Mouse (Mus musculus): ENCODE results near the gene Cops9. TPM values are rescaled to one million over a fixed set of nuclear protein-coding genes. Genes with fewer than 3 reads are reported as not detected.

Cops9 gene
- polyA plus RNA-seq, 1 experiment from 2014 or later: 240 TPM

GRCm38 (mm10) chr1:92634976-92635599, 6.7 kb downstream of the Cops9 start:
- in situ Hi-C loops (cut with MboI; ENCODE audit: low pct_unique_long_range_greater_than_20kb): no loop called here
- ChIA-PET POLR2A (no interaction called here), CTCF (interaction anchor here (0.9 kb wide), 1 partner anchor 20 kb away, joined by 3 read pairs; no protein-coding TSS in a partner anchor)
- no peak for TF ChIP-seq CTCF (IDR thresholded peaks at IDR 0.05)
- DNase-seq (ENCODE audit: low read depth, low spot score): no peak
- peaks cover 9% of the 10 kb centered on the region for H3K27me3 ChIP-seq
- no peak for ATAC-seq

- ChIA-PET CTCF (interaction anchor here (0.9 to 1.1 kb wide), 2 partner anchors 18 to 19 kb away, joined by 3 read pairs; no protein-coding TSS in a partner anchor), POLR2A (no interaction called here)
- no peak for TF ChIP-seq CTCF (IDR thresholded peaks at IDR 0.05)
- DNase-seq (ENCODE audit: low read depth, low spot score) (no peak), ATAC-seq (no peak)
- in situ Hi-C loops (cut with MboI; ENCODE audit: low pct_unique_long_range_greater_than_20kb): no loop called here
- H3K27me3 ChIP-seq: peaks cover 13% of the 10 kb centered on the region
Measured at GRCm38 (mm10) chr1:92634569-92634968, 7.2 kb downstream of the Cops9 start.

GRCm38 (mm10) chr1:92633726-92634125, 8.1 kb downstream of the Cops9 start:
- DNase-seq (ENCODE audit: low read depth, low spot score): no peak
- no peak for TF ChIP-seq CTCF (IDR thresholded peaks at IDR 0.05)
- in situ Hi-C loops (cut with MboI; ENCODE audit: low pct_unique_long_range_greater_than_20kb): no loop called here
- ChIA-PET POLR2A (no interaction called here), CTCF (interaction anchor here (1.0 to 1.1 kb wide), 2 partner anchors 15 to 17 kb away, joined by 3 read pairs; partner anchors contain the start of gene Otos)
- ATAC-seq: no peak
- peaks cover 21% of the 10 kb centered on the region for H3K27me3 ChIP-seq

GRCm38 (mm10) chr1:92632948-92633347, 8.8 kb downstream of the Cops9 start:
- TF ChIP-seq CTCF (IDR thresholded peaks at IDR 0.05): no peak
- H3K27me3 ChIP-seq: peaks cover 28% of the 10 kb centered on the region
- DNase-seq (ENCODE audit: low read depth, low spot score) (no peak), ATAC-seq (no peak)
- in situ Hi-C loops (cut with MboI; ENCODE audit: low pct_unique_long_range_greater_than_20kb): no loop called here
- ChIA-PET POLR2A (no interaction called here), CTCF (no interaction called here)

GRCm38 (mm10) chr1:92632196-92632595, 9.6 kb downstream of the Cops9 start:
- DNase-seq (ENCODE audit: low read depth, low spot score) (no peak), ATAC-seq (no peak)
- ChIA-PET POLR2A (no interaction called here), CTCF (no interaction called here)
- peaks cover 36% of the 10 kb centered on the region for H3K27me3 ChIP-seq
- TF ChIP-seq CTCF (IDR thresholded peaks at IDR 0.05): no peak
- in situ Hi-C loops (cut with MboI; ENCODE audit: low pct_unique_long_range_greater_than_20kb): no loop called here

- in situ Hi-C loops (cut with MboI; ENCODE audit: low pct_unique_long_range_greater_than_20kb): no loop called here
- no peak for TF ChIP-seq CTCF (IDR thresholded peaks at IDR 0.05)
- ChIA-PET POLR2A (no interaction called here), CTCF (no interaction called here)
- ATAC-seq (no peak), DNase-seq (ENCODE audit: low read depth, low spot score) (no peak)
- H3K27me3 ChIP-seq: peaks cover 61% of the 10 kb centered on the region
Measured at GRCm38 (mm10) chr1:92628227-92628626, 13.6 kb downstream of the Cops9 start.

GRCm38 (mm10) chr1:92618360-92618759, 23.4 kb downstream of the Cops9 start:
- ChIA-PET POLR2A (no interaction called here), CTCF (no interaction called here)
- in situ Hi-C loops (cut with MboI; ENCODE audit: low pct_unique_long_range_greater_than_20kb): loop anchor here (25.0 kb wide), 1 partner anchor 656 kb away; no protein-coding TSS in a partner anchor
- no peak for ATAC-seq
- H3K27me3 ChIP-seq: peaks cover 2% of the 10 kb centered on the region
- TF ChIP-seq CTCF (IDR thresholded peaks at IDR 0.05): no peak
- no peak for DNase-seq (ENCODE audit: low read depth, low spot score)

- in situ Hi-C loops (cut with MboI; ENCODE audit: low pct_unique_long_range_greater_than_20kb): loop anchor here (25.0 kb wide), 1 partner anchor 655 kb away; no protein-coding TSS in a partner anchor
- TF ChIP-seq CTCF (IDR thresholded peaks at IDR 0.05): no peak
- POLR2A ChIA-PET: no interaction called here
- CTCF ChIA-PET: interaction anchor here (1.6 kb wide), 1 partner anchor 31 kb away, joined by 9 read pairs; the partner anchor contains the start of gene Otos
- ATAC-seq: no peak
- H3K27me3 ChIP-seq: no peaks in the 10 kb centered on the region
- no peak for DNase-seq (ENCODE audit: low read depth, low spot score)
Measured at GRCm38 (mm10) chr1:92617488-92617887, 24.3 kb downstream of the Cops9 start, which contains the start of gene Olfr12. Olfr12 (plus strand) TSS chr1:92617788.

GRCm38 (mm10) chr1:92616046-92616445, 25.7 kb downstream of the Cops9 start:
- ATAC-seq: peak; percentile 41
- ChIA-PET POLR2A (interaction anchor here (0.6 kb wide), 1 partner anchor 594 kb away, joined by 4 read pairs; no protein-coding TSS in a partner anchor), CTCF (interaction anchor here (0.8 to 3.5 kb wide), 3 partner anchors 18 to 218 kb away, joined by 3 to 9 read pairs (median 9); partner anchors contain the start of gene Otos)
- H3K27me3 ChIP-seq: no peaks in the 10 kb centered on the region
- DNase-seq (ENCODE audit: low read depth, low spot score): no peak
- in situ Hi-C loops (cut with MboI; ENCODE audit: low pct_unique_long_range_greater_than_20kb): loop anchor here (25.0 kb wide), 1 partner anchor 654 kb away; no protein-coding TSS in a partner anchor
- no peak for TF ChIP-seq CTCF (IDR thresholded peaks at IDR 0.05)

- ChIA-PET POLR2A (no interaction called here), CTCF (interaction anchor here (1.0 to 4.4 kb wide), 6 partner anchors 16 to 220 kb away, joined by 3 to 17 read pairs (median 7); partner anchors contain the start of genes Cops9 and Otos)
- DNase-seq (ENCODE audit: low read depth, low spot score) (no peak), ATAC-seq (no peak)
- TF ChIP-seq CTCF (IDR thresholded peaks at IDR 0.05): peak; percentile 62
- H3K27me3 ChIP-seq: peaks cover 11% of the 10 kb centered on the region
- in situ Hi-C loops (cut with MboI; ENCODE audit: low pct_unique_long_range_greater_than_20kb): loop anchor here (5.0 to 25.0 kb wide), 2 partner anchors 82 to 652 kb away; no protein-coding TSS in a partner anchor
Measured at GRCm38 (mm10) chr1:92614516-92614915, 27.3 kb downstream of the Cops9 start.

- in situ Hi-C loops (cut with MboI; ENCODE audit: low pct_unique_long_range_greater_than_20kb): loop anchor here (5.0 to 25.0 kb wide), 2 partner anchors 81 to 651 kb away; no protein-coding TSS in a partner anchor
- DNase-seq (ENCODE audit: low read depth, low spot score): no peak
- H3K27me3 ChIP-seq: peaks cover 18% of the 10 kb centered on the region
- ATAC-seq: no peak
- CTCF ChIA-PET: interaction anchor here (2.2 to 4.4 kb wide), 4 partner anchors 18 to 221 kb away, joined by 5 to 17 read pairs (median 12); partner anchors contain the start of gene Otos
- POLR2A ChIA-PET: no interaction called here
- TF ChIP-seq CTCF (IDR thresholded peaks at IDR 0.05): no peak
Measured at GRCm38 (mm10) chr1:92613175-92613574, 28.6 kb downstream of the Cops9 start.

Measured in Patski (cell line).